Mouse (Mus musculus): ENCODE data around the gene Klhl2.
A peak's percentile ranks its signal among the peaks of the same experiment; 100 is the strongest.

The Klhl2 gene

DNA sequence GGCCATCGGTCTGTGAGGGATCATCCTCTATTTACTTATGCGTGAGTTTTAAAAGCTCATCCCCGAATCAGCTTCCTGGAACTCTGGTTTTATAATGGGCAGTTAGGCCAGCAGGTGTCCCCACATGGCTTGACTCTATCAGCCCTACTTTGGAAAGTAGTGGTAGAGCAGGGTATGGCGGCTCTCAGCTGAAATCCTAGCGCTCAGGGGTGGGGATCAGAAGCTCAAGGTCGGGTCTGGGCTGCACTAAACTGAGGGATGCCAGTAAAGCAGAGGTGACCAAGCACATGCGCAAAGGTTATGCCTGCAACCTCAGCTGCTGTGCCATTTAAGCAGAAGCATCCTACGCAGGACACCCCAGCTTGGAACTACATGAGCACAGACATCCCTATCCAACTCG is 71.9 kb downstream of the Klhl2 start:
- ATAC-seq (ENCODE audit: insufficient number of reproducible peaks, low FRiP score, low TSS enrichment) = no peak

DNA sequence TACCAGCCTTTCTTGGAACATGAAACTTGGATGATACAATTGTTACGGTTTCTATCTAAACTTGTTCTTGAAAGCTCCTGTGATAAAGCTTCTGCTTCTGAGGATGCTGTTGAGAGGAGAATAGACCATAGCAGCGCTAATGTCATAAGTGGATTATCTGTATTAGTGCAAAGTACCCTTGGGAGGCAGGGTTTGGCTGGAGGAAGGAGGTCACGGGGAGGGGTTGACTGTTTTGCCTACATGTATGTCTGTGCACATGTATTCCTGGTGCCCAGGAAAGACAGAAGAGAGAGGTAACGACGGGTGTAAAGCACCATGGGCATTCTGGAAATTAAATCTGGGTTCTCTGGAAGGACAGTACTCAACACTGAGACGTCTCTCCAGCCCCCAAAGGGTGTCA is 75.7 kb downstream of the Klhl2 start:
- ATAC-seq (ENCODE audit: insufficient number of reproducible peaks, low FRiP score, low TSS enrichment) = no peak

DNA sequence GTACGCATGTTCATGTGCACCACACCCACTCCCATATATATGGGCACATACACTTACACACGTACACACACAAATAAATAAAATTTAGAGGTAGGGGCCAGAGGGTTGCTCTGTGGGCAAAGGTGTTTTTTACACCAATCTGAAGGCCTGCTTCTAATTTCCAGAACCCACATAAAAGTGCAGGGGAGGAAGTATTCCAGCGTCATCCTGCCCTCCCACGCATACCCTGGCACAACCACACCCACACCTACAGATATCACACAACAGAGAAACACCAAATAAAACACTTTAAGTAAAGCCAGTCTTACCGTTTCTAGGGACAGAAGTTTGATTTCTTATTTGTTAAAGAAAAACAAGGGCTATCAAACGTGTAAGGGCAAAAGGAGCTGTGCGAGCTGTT is 79.0 kb downstream of the Klhl2 start:
- no peak for ATAC-seq (ENCODE audit: insufficient number of reproducible peaks, low FRiP score, low TSS enrichment)

DNA sequence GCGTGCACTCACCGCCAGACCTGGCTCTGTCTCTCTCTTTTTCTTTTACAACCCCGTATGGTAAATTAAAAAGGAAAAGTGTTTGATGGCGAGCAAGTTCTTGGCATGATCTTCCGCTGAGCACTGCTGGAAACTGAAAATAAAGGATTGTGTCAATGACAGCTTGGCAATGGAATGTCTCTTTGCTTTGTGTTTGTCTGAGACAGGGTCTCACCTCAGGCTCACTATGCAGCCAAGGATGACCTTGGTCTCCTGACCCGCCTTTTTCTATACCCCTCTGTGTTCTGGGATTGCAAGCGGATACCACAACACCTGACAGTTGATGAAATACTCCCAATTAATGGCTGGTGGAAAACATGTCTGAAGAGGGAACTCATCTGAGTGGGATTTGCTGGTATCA is 80.2 kb downstream of the Klhl2 start:
- ATAC-seq (ENCODE audit: insufficient number of reproducible peaks, low FRiP score, low TSS enrichment) = no peak

DNA sequence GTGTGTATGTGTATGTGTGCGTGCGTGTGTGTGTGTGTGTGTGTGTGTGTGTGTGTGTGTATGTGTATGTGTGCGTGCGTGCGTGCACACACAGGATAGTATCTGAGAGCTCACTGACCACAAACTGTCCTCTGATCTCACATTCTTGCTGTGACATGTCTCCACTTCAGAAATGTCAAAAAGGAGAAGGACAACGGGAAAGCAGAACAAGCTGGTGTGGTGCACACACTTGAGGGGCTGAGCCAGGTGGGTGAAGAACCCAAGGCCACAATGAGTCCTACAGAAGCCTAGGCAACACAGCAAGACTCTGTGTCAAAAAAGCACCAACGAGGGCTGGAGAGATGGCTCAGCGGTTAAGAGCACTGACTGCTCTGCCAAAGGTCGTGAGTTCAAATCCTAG is 81.2 kb downstream of the Klhl2 start:
- ATAC-seq (ENCODE audit: insufficient number of reproducible peaks, low FRiP score, low TSS enrichment) = no peak

DNA sequence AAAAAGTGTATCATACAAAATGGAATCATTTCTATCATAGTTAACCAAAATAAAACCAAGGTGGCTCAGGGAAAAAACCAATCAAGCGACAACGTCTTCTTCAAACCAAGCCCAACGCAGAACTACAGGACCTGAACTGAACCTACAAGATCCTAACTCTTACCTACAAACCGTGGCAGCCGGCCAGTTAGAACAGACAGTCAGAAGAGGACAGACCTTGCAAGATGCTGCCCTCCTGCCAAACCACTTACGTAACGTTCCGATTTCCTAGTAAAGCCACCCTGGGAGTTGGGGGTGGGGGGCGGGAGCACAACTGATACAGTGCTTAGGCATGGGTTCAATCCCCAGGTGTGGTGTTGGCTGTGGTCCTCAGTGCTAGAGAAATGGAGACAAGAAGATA is 82.8 kb downstream of the Klhl2 start:
- ATAC-seq (ENCODE audit: insufficient number of reproducible peaks, low FRiP score, low TSS enrichment) = no peak

DNA sequence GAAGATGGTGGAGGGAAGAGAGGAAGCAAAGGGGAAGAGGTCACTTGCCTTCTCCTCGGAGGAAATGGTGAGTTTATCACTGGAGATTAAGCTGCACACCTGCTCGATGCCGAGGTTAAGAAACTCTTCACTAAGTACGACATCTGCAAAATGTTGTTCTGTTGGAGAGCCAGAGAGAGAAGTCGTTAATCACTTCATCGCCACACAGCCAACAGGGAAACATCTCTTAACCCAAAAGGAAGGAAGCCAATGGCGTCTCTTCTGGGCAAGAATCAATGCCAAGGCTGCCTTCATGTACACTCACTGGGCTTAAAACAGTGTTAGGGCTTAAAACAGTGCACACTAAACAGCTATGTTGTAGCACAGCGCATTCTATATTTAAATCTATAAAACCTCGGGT is 85.7 kb downstream of the Klhl2 start:
- no peak for ATAC-seq (ENCODE audit: insufficient number of reproducible peaks, low FRiP score, low TSS enrichment)

DNA sequence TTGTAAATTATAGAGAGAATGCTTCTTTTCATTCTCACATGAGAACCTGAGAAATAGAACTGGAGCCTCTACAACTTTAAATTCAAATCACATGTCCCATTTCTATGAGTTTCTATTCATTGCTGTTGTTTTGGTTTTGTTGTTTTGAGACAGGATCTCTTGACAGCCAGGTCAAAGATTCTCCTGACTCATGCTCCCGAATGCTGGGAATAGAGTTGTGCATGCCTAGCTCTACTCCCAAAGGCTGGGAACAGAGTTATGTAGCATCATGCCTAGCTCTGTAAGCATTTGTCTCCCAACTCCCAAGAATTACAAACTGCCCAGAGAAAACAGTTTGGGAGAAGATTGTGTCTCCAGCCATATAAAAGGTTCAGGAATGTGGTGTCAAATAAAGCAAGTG is 87.1 kb downstream of the Klhl2 start:
- no peak for ATAC-seq (ENCODE audit: insufficient number of reproducible peaks, low FRiP score, low TSS enrichment)

DNA sequence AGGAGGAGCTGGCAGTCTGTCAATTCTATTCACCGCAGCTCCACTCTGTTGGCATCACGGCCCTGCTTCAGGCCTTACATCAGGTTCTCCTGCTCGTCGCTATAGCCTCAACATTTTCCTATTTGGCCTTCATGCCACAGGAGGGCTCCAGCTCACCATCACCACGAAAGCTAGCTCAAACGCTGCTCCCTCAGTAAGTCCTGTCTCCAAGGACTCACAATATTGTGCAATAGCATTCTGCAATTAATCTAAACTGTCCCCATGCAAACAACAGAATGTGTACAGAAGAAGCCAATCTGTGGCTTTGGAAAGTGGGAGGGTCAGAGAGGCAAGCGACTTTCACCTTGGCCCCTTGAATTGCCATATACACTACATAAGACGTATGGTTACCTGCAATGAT is 88.4 kb downstream of the Klhl2 start:
- ATAC-seq (ENCODE audit: insufficient number of reproducible peaks, low FRiP score, low TSS enrichment) = peak; percentile 88

DNA sequence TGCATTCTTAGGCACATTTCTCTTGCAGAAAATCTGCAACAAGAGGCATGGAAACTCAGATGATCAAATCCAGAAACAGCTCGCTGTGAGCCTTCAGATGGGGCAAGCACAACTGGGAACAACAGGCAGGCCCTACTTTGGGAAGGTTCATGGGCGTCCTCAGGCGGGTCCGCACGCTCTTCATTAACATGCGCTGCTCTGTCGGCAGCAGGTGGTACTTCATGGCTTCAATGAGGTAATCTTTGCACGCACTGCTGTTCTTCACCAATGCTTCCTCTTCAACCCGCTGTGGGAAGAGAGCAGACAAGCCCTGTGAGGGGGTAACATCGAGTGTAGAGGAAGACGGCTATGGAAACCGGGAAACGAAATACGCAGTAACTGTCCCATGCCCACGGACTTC is 91.9 kb downstream of the Klhl2 start:
- no peak for ATAC-seq (ENCODE audit: insufficient number of reproducible peaks, low FRiP score, low TSS enrichment)

DNA sequence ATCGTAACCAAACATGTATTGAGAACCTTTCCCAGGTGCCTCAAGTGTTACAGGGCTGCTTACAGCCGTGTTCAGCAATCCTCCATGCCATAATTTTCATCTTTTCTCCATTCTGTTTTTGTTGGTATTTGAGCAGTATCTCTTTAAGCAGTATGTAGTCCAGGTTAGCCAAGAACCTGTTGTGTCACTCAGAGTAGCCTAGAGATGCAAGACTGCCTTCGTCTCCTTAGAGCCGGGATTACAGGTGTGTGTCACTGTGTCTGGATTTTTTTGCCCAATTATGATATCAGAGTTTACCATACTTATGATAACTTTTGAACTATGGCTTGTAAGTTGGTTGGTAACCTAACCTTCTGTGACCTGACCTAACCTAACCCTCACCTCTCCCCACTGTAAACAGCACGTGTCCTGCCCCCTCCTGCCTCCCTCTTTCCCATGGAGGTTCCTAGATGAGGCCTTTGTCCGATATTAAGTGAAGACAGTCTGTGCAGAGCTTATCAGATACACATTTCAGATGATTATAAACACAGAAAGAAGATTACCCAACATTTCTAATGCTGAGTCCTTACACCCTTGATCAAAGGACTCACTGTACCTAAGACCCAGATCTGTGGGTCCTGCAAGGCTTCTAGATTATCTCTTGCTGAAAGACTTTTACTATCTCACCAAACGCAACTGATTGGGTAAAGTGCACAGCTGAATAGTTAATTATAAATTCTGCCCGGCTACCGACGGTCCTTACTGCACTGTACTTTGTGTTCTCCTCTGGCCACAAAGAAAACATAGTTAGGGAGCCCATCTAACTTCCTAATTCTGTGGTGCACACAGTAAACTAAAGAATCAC is 103.4 kb downstream of the Klhl2 start:
- no peak for ATAC-seq (ENCODE audit: insufficient number of reproducible peaks, low FRiP score, low TSS enrichment)

DNA sequence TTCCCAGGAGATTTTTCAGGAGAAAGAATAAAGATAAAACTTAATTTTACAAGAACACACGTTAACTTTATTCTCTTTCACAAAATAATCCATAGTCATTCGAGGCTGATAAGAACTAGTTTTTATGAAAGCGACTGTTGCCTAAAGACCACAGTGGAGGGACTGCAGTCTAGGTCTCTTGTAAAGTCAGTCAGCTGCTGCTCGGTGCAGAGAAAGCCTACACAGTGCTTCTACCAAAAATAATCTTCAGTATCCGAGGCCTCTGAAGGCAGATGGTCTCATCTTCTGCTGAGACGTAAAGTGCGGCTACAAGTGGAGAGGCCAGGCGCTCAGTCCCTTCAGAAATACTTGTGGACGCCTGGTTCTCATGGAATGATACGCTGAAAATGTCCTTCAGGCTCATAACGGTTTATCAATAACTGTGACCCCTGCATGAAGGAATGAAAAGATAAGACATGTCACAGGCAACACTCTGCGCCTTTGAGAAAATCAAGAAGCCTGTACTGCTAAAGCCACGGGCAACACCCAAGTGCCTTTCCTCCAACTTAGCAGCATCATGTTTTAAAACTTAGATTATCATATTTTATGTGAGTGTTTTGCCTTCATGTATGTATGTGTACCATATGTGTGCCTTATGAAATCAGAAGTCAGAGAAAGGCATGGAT is 109.1 kb downstream of the Klhl2 start:
- ATAC-seq (ENCODE audit: insufficient number of reproducible peaks, low FRiP score, low TSS enrichment) = no peak

DNA sequence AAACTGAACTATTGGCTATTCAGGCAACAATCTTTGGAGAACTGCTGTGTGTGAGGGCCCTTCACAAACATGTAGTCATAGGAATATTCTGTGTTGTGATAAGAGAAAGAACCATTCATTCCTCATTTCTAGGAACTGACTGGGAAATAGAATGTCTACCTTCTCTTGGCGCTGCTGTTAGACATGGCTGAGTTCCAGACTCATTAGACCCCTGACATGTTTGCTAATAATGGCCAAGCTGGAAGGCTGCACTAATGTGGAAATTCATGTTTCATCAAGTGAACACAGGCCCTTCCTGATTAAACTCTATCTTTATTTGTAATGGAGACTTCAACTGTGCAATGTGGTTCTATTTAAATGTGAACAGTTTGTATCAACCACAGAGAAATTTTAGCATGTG is 110.9 kb downstream of the Klhl2 start:
- no peak for ATAC-seq (ENCODE audit: insufficient number of reproducible peaks, low FRiP score, low TSS enrichment)

DNA sequence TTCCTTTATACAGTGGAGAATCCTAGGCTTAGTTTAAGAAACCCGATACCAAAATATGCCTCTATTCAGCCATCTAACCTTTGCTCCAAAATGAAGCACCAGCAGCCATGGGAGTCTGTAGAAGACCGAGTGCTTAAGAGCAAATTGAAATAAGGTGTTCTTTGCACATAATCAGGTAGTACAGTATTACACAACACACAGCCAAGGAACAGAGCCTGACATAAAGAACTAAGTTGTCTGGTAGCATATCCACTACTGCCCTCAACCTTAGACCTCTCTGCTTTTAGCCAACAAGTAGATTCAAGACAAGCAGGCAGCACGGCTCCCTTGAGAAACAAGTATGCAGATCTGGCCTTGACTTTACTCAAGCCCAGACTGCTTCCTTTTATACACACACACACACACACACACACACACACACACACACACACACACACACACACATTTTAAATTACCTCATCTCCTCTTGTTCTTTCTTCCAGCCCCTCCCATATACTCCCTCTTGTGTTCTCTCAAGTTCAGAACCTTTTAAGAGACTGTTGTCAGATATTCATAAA is 113.0 kb downstream of the Klhl2 start:
- ATAC-seq (ENCODE audit: insufficient number of reproducible peaks, low FRiP score, low TSS enrichment) = no peak

DNA sequence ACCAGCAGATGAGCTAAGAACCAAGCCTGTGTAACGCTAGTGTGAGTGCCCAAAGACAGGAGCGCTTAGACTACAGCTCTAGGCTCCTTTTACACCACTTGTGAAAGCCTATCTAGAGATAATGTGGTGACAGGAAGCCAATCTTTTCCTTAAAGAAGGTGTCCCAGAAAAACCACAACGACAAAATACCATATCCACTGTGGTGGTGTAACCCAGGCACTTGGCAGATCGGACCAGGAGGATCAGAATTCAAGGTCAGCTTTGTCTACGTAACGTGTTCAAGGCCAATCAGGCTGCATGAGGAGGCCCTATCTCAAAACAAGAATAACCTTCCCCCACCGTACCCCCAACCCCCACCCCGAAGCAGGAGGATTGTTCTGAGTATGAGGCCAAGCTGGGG is 114.7 kb downstream of the Klhl2 start:
- ATAC-seq (ENCODE audit: insufficient number of reproducible peaks, low FRiP score, low TSS enrichment) = no peak

DNA sequence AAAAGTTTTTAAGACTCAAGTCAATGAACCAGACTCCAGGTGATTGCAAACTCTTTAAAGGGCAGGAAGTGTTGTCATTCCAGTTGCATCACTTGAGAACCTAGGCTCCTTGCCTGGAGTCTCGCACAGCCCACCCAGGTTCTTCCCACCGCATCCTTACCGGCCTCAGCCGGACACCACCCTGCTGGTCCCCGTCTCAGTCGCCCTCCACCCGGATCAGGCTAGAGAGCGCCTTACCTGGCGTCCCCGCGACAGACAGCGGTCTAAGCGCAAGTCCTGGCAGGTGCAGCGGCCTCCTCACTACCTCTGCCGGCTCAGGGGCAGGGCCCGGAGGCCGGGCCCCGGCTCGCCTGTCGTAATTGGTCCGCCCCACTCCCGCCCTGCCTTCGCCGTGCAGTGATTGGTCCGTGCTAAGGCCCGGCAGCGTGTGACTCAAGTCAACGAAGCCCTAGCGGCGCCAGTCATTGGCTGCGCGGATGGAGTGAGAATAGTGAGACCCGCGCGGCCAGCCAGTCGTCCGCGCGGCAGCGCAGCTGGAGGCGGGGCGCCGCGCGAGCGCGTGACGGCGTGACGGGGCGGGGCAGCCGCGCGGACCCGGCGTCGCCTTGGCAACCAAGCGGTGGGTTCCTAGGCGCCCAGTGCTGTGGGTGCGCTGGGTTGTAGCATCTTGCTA is 116.4 kb downstream of the Klhl2 start, which contains the start of gene Msmo1:
Gene Msmo1 (minus strand): TSS at position 522 of the 673 bp plus-strand sequence.
- peak; percentile 100 for ATAC-seq (ENCODE audit: insufficient number of reproducible peaks, low FRiP score, low TSS enrichment)

DNA sequence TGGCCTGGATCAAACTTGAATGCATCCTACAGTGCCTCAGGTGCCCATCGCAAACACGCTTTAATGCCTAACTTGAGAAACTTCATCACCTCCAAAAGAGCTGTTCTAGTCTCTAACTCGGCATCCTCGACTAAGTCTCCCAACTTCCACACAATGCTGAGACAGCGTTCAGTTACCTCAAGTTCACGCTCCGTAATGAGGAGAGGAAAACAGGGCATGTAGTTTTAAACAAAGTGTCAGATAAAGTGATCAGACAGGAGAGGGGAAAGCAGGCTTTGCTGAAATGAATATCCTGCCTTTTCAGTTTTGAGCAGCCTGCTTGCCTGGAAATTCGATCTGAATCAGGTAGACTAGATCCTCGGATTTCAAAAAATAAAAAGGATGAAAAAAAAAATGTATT is 117.2 kb downstream of the Klhl2 start:
- no peak for ATAC-seq (ENCODE audit: insufficient number of reproducible peaks, low FRiP score, low TSS enrichment)

DNA sequence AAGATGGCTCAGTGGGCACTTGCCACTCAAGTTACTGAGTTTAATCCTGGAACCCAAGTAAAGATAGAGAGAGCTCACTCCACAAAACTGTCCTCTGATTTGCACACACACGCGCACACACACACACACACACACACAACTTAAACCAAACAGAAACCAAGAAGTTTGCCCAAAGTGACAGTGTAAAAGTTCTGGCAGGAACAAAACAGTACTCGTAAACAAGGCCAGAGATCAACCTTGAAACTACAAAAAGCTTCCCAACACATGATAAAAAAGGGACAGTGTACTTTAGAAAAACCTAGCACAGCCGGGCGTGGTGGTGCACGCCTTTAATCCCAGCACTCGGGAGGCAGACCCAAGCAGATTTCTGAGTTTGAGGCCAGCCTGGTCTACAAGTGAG is 121.7 kb downstream of the Klhl2 start:
- no peak for ATAC-seq (ENCODE audit: insufficient number of reproducible peaks, low FRiP score, low TSS enrichment)

DNA sequence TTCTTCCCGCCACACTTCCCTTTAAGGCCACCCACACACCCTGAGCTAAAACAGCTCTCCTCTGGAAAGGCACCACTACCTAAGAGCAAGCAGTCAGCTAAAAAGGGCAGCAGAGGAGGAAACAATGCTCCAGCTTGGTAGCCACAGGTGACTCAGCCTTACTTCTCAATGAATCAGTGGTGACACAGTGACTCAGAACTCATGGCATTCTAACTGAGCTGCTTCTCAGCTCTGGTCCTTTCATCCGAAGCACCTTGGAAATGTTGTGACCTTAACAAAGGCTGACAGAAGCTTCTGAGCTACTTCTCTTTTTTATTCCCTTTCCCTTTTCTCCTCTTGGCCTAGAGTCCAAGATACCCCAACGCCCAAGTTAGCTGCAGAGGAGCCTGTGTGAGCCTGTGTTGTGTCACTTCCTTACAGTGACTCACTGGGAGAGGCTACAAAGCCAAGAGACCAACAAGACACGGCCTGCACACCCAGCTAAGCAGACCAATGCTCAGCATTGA is 123.6 kb downstream of the Klhl2 start:
- ATAC-seq (ENCODE audit: insufficient number of reproducible peaks, low FRiP score, low TSS enrichment) = no peak

DNA sequence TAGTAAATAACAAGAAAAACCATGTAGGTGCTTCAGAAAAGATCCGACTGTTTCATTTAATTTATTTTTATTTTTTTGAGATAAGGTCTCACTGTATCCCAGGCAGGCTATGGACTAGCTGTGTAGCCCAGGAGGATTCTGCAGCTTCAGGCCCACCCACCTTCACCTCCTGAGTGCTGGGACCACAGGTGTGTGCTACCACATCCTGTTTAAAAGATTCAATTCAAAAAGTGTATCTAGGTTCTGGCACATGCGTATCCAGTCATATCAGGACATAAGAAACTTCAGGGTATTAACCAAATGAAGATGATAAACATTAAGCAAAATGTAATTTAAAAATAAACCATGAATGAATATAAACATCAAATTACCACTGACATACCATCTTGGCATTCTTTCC is 126.6 kb downstream of the Klhl2 start:
- ATAC-seq (ENCODE audit: insufficient number of reproducible peaks, low FRiP score, low TSS enrichment) = no peak

DNA sequence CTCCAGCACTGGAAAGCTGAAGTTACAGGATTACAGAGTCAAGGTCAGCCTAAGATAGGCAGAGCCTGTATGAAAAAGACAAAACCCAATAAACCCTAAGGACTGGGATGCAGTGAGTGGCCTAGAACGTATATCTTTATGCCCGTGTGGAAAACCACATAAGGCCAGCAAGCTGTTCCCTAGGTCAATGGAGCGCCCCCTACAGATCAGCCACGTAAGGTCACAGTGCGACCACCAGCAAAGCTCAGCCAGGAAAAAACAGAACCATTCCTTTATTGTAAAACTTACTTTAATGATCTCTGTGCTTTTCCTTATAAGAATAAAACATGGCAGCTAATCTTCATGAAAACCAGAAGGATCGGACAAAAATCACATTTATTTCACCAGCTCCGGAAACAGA is 131.9 kb downstream of the Klhl2 start:
- no peak for ATAC-seq (ENCODE audit: insufficient number of reproducible peaks, low FRiP score, low TSS enrichment)

Data from cerebellum, adult (tissue).